Mouse (Mus musculus) gastrocnemius, postnatal 4 days (tissue): Measurements from ENCODE around the gene Tmem107. TPM values are rescaled to one million over a fixed set of nuclear protein-coding genes. Genes with fewer than 3 reads are reported as not detected.

Experiments used
- DNase-seq, 2 experiments: peaks; one replicate each; pipeline ENCODE4 v3.0.0; 2021 to 2022; ENCODE audit warnings: low spot score in 2 of 2, mixed read lengths in 2 of 2
- total RNA-seq, 2 experiments: library from RNA; stranded (reverse); gene quantifications; 2 replicates each; pipeline ENCODE4 v1.2.3; 2021

Gene Tmem107
- total RNA-seq, 2 experiments from 2014 or later, result 11.7 to 14.3 TPM

GRCm38 (mm10) chr11:69103531-69104435, 33.2 kb downstream of the Tmem107 start:
- peak in 1 of 2 experiments; percentile 9 for DNase-seq

GRCm38 (mm10) chr11:69104487-69104886, 33.9 kb downstream of the Tmem107 start:
- DNase-seq, result no peak

- DNase-seq, result no peak
These were observed 34.6 kb downstream of the Tmem107 start for GRCm38 (mm10) chr11:69105227-69105626.

- no peak for DNase-seq
These were observed 35.2 kb downstream of the Tmem107 start for GRCm38 (mm10) chr11:69105796-69106195.

GRCm38 (mm10) chr11:69106299-69106698, 35.7 kb downstream of the Tmem107 start:
- DNase-seq, result peak in 1 of 2 experiments; percentile 14

- DNase-seq, result no peak
These were observed 36.2 kb downstream of the Tmem107 start for GRCm38 (mm10) chr11:69106842-69107241.

- peak in 1 of 2 experiments; percentile 8 for DNase-seq
These were observed 37.1 kb downstream of the Tmem107 start for GRCm38 (mm10) chr11:69107676-69108075.

GRCm38 (mm10) chr11:69108223-69108622, 37.6 kb downstream of the Tmem107 start:
- DNase-seq, result no peak

GRCm38 (mm10) chr11:69109032-69109900, 38.7 kb downstream of the Tmem107 start:
- peak in 1 of 2 experiments; percentile 12 for DNase-seq

- DNase-seq, result peak; percentile 92 to 94
These were observed 39.9 kb downstream of the Tmem107 start for GRCm38 (mm10) chr11:69110319-69111046.

- no peak for DNase-seq
These were observed 40.6 kb downstream of the Tmem107 start for GRCm38 (mm10) chr11:69111051-69111810.

- DNase-seq, result no peak
These were observed 41.3 kb downstream of the Tmem107 start for GRCm38 (mm10) chr11:69111865-69112264.

- DNase-seq, result no peak
These were observed 43.4 kb downstream of the Tmem107 start for GRCm38 (mm10) chr11:69114018-69114417.

- DNase-seq, result no peak
These were observed 44.0 kb downstream of the Tmem107 start for GRCm38 (mm10) chr11:69114621-69115020.

- no peak for DNase-seq
These were observed 46.2 kb downstream of the Tmem107 start for GRCm38 (mm10) chr11:69116843-69117242.

- peak in 1 of 2 experiments; percentile 48 for DNase-seq
These were observed 47.4 kb downstream of the Tmem107 start for GRCm38 (mm10) chr11:69117737-69118695.

GRCm38 (mm10) chr11:69118765-69119164, 48.2 kb downstream of the Tmem107 start:
- DNase-seq, result peak; percentile 58 to 72

- no peak for DNase-seq
These were observed 49.0 kb downstream of the Tmem107 start for GRCm38 (mm10) chr11:69119446-69120155.
